Mouse (Mus musculus): ENCODE results near the gene B4galt5. TPM values are rescaled to one million over a fixed set of nuclear protein-coding genes. Genes with fewer than 3 reads are reported as not detected.

Gene B4galt5
- polyA plus RNA-seq, 1 experiment = 30.5 TPM

GRCm38 (mm10) chr2:167375688-167376087 is 26.7 kb upstream of the B4galt5 start:
- Histone ChIP-seq H3K9me3 (replicated peaks; ENCODE audit: control insufficient read depth, insufficient read depth, low read length, poor library complexity, severe bottlenecking) (no peaks in the 10 kb centered on the region), H3K9ac (ENCODE audit: low read depth, poor library complexity, severe bottlenecking) (no peak overlapping the region), H3K27me3 (ENCODE audit: control insufficient read depth, insufficient read depth, low read length, poor library complexity, severe bottlenecking) (no peaks in the 10 kb centered on the region), H3K4me1 (ENCODE audit: control insufficient read depth, insufficient read depth, low read length) (peaks cover 3% of the 10 kb centered on the region), H3K4me3 (ENCODE audit: low read depth, low read length) (no peak overlapping the region), H3K36me3 (ENCODE audit: control insufficient read depth, insufficient read depth, low read length, poor library complexity, severe bottlenecking) (no peaks in the 10 kb centered on the region), H3K27ac (ENCODE audit: insufficient read depth, low read length) (no peak overlapping the region)
- TF ChIP-seq POLR2A (IDR thresholded peaks at IDR 0.05; ENCODE audit: insufficient read depth, low read length) = no peak
- TF ChIP-seq CTCF (IDR thresholded peaks at IDR 0.05; ENCODE audit: low read depth, low read length) = no peak
- TF ChIP-seq EP300 (IDR thresholded peaks at IDR 0.05; ENCODE audit: insufficient read depth, low read depth, low read length) = no peak

- Histone ChIP-seq H3K9ac (ENCODE audit: low read depth, poor library complexity, severe bottlenecking) (no peak overlapping the region), H3K4me1 (ENCODE audit: control insufficient read depth, insufficient read depth, low read length) (peaks cover 3% of the 10 kb centered on the region), H3K9me3 (replicated peaks; ENCODE audit: control insufficient read depth, insufficient read depth, low read length, poor library complexity, severe bottlenecking) (no peaks in the 10 kb centered on the region), H3K27me3 (ENCODE audit: control insufficient read depth, insufficient read depth, low read length, poor library complexity, severe bottlenecking) (no peaks in the 10 kb centered on the region), H3K27ac (ENCODE audit: insufficient read depth, low read length) (no peak overlapping the region), H3K36me3 (ENCODE audit: control insufficient read depth, insufficient read depth, low read length, poor library complexity, severe bottlenecking) (no peaks in the 10 kb centered on the region), H3K4me3 (ENCODE audit: low read depth, low read length) (no peak overlapping the region)
- TF ChIP-seq CTCF (IDR thresholded peaks at IDR 0.05; ENCODE audit: low read depth, low read length) (no peak), POLR2A (IDR thresholded peaks at IDR 0.05; ENCODE audit: insufficient read depth, low read length) (no peak), EP300 (IDR thresholded peaks at IDR 0.05; ENCODE audit: insufficient read depth, low read depth, low read length) (no peak)
Observed at GRCm38 (mm10) chr2:167375135-167375534, 26.2 kb upstream of the B4galt5 start.

DNA sequence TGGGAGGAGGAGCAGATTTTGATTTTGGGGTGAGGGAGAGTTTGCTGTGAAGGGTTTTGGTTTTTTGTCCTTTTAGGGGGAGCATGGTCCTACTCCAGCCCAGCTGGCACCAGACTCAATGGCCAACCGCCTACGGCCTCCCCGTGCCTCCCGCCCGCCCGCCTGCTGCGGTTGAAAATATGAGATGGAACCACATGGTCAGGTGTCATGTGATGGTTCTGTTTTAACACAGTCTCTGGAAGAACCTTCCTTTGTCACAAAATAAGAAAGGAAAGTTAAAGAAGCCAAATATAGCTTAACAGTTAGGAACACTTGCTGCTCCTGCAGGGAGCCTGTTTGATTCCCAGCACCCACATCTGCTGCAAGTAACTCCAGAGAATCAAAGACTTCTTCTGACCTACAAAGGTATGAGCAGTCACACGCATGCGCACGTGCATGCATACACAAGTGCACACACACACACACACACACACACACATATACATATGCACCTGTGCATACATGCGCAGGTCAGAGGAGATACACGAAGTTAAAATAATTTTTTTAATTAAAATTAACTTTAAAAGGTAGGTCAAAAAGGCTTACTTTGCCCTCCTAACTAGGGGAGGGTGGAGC is 25.3 kb upstream of the B4galt5 start:
- TF ChIP-seq POLR2A (IDR thresholded peaks at IDR 0.05; ENCODE audit: insufficient read depth, low read length) (no peak), EP300 (IDR thresholded peaks at IDR 0.05; ENCODE audit: insufficient read depth, low read depth, low read length) (no peak)
- H3K9me3 ChIP-seq (replicated peaks; ENCODE audit: control insufficient read depth, insufficient read depth, low read length, poor library complexity, severe bottlenecking) = no peaks in the 10 kb centered on the region
- H3K27ac ChIP-seq (ENCODE audit: insufficient read depth, low read length) = no peak overlapping the region
- H3K36me3 ChIP-seq (ENCODE audit: control insufficient read depth, insufficient read depth, low read length, poor library complexity, severe bottlenecking) = no peaks in the 10 kb centered on the region
- no peaks in the 10 kb centered on the region for H3K27me3 ChIP-seq (ENCODE audit: control insufficient read depth, insufficient read depth, low read length, poor library complexity, severe bottlenecking)
- H3K4me1 ChIP-seq (ENCODE audit: control insufficient read depth, insufficient read depth, low read length) = peaks cover 3% of the 10 kb centered on the region
- no peak overlapping the region for H3K4me3 ChIP-seq (ENCODE audit: low read depth, low read length)
- H3K9ac ChIP-seq (ENCODE audit: low read depth, poor library complexity, severe bottlenecking) = no peak overlapping the region

GRCm38 (mm10) chr2:167373266-167373665 is 24.3 kb upstream of the B4galt5 start:
- Histone ChIP-seq H3K27ac (ENCODE audit: insufficient read depth, low read length) (no peak overlapping the region), H3K27me3 (ENCODE audit: control insufficient read depth, insufficient read depth, low read length, poor library complexity, severe bottlenecking) (no peaks in the 10 kb centered on the region), H3K4me3 (ENCODE audit: low read depth, low read length) (no peak overlapping the region), H3K4me1 (ENCODE audit: control insufficient read depth, insufficient read depth, low read length) (no peaks in the 10 kb centered on the region), H3K9ac (ENCODE audit: low read depth, poor library complexity, severe bottlenecking) (no peak overlapping the region), H3K9me3 (replicated peaks; ENCODE audit: control insufficient read depth, insufficient read depth, low read length, poor library complexity, severe bottlenecking) (no peaks in the 10 kb centered on the region), H3K36me3 (ENCODE audit: control insufficient read depth, insufficient read depth, low read length, poor library complexity, severe bottlenecking) (no peaks in the 10 kb centered on the region)
- TF ChIP-seq POLR2A (IDR thresholded peaks at IDR 0.05; ENCODE audit: insufficient read depth, low read length) (no peak), CTCF (IDR thresholded peaks at IDR 0.05; ENCODE audit: low read depth, low read length) (no peak), EP300 (IDR thresholded peaks at IDR 0.05; ENCODE audit: insufficient read depth, low read depth, low read length) (no peak)

DNA sequence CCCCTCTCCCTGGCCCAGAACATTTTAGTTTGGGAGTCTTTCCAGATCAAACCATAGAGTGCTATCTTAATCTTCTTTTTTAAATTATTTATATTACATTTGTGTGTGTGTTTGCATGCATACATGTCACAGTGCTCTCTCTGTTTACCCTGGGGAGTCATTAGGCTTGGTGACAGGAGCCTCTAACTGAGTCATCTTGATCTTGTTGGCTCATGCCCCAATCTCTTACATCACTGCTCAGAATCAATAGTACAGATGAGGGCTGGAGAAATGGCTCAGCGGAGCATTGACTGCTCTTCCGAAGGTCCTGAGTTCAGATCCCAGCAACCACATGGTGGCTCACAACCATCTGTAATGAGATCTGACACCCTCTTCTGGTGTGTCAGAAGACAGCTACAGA is 22.5 kb upstream of the B4galt5 start:
- no peaks in the 10 kb centered on the region for H3K9me3 ChIP-seq (replicated peaks; ENCODE audit: control insufficient read depth, insufficient read depth, low read length, poor library complexity, severe bottlenecking)
- H3K4me3 ChIP-seq (ENCODE audit: low read depth, low read length) = no peak overlapping the region
- no peaks in the 10 kb centered on the region for H3K36me3 ChIP-seq (ENCODE audit: control insufficient read depth, insufficient read depth, low read length, poor library complexity, severe bottlenecking)
- TF ChIP-seq POLR2A (IDR thresholded peaks at IDR 0.05; ENCODE audit: insufficient read depth, low read length) (no peak), EP300 (IDR thresholded peaks at IDR 0.05; ENCODE audit: insufficient read depth, low read depth, low read length) (no peak), CTCF (IDR thresholded peaks at IDR 0.05; ENCODE audit: low read depth, low read length) (no peak)
- H3K9ac ChIP-seq (ENCODE audit: low read depth, poor library complexity, severe bottlenecking) = no peak overlapping the region
- H3K27me3 ChIP-seq (ENCODE audit: control insufficient read depth, insufficient read depth, low read length, poor library complexity, severe bottlenecking) = no peaks in the 10 kb centered on the region
- H3K4me1 ChIP-seq (ENCODE audit: control insufficient read depth, insufficient read depth, low read length) = no peaks in the 10 kb centered on the region
- no peak overlapping the region for H3K27ac ChIP-seq (ENCODE audit: insufficient read depth, low read length)

DNA sequence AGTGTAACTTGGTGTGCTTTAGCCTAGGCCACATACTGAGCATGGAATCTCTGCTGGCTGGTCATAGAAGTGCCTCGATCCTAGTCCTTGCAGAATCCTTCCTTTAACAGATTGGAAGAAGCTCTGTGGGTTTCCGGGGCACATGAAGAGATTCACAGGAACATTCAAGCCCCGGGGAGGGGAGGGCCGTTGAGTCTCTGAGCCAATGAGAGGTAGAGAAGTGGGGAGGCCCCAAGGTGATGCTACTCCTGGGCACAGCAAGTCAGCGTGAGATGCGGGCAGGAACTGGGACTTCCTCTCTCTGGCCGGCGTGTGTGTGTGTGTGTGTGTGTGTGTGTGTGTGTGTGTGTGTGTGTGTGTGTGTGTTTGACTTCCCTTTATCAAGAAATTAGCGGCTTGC is 19.3 kb upstream of the B4galt5 start:
- TF ChIP-seq EP300 (IDR thresholded peaks at IDR 0.05; ENCODE audit: insufficient read depth, low read depth, low read length) (no peak), CTCF (IDR thresholded peaks at IDR 0.05; ENCODE audit: low read depth, low read length) (no peak), POLR2A (IDR thresholded peaks at IDR 0.05; ENCODE audit: insufficient read depth, low read length) (no peak)
- no peak overlapping the region for H3K27ac ChIP-seq (ENCODE audit: insufficient read depth, low read length)
- H3K36me3 ChIP-seq (ENCODE audit: control insufficient read depth, insufficient read depth, low read length, poor library complexity, severe bottlenecking) = no peaks in the 10 kb centered on the region
- H3K9ac ChIP-seq (ENCODE audit: low read depth, poor library complexity, severe bottlenecking) = peak overlapping the region; percentile 64
- peak overlapping the region; percentile 37 for H3K4me3 ChIP-seq (ENCODE audit: low read depth, low read length)
- H3K9me3 ChIP-seq (replicated peaks; ENCODE audit: control insufficient read depth, insufficient read depth, low read length, poor library complexity, severe bottlenecking) = no peaks in the 10 kb centered on the region
- H3K27me3 ChIP-seq (ENCODE audit: control insufficient read depth, insufficient read depth, low read length, poor library complexity, severe bottlenecking) = no peaks in the 10 kb centered on the region
- H3K4me1 ChIP-seq (ENCODE audit: control insufficient read depth, insufficient read depth, low read length) = no peaks in the 10 kb centered on the region

Data from ES-Bruce4 (cell line).